Mouse (Mus musculus) kidney, postnatal 25 days (tissue): ENCODE data around the gene Atg2a.
"Not testable (repeated sequence)": the region's sequence is repeated elsewhere in the genome, so short reads cannot be mapped to it uniquely, and the experiment has no call there.

Experiments used
- DNase-seq, 2 experiments: peaks; one replicate each; pipeline ENCODE4 v3.0.0; 2021; ENCODE audit warnings: mixed read lengths in 2 of 2

The Atg2a gene

DNA sequence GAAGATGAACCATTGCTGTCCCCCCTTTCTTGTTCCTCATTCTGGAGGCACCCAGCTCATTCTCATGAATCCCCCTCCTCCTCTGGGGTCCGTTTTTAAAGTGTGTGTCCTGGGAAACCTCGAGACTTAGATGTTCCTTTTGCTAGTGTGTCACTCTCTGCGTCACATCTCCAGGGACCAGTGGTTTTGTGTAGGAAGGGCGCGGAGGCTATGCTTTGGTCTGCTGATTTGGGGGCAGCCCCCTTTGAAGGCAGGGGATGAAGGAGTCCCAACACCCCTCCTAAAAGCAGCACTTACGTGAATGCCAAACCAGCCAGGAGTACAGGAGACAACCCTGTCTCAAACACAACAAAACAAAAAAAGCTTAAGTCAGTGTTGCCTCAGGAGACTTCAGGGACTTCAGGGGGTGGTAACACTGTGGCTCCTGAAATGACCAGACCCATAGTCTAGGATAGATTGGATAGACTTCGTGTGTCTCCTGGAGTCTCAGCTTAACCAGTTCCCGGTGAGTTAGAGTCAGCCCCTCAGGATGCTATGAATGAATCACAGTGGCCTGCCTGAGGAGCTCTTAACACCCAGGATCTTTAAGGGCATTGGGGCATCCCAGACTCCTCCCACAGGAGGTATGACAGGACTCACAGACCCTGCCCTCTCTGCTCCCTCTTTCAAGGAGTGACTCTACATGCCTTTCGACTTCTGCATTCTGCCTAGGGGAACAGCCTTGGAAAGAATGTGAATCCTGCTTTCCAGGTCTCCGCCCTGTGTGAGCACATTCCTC lies 36.4 kb downstream of the Atg2a start:
- peak; percentile 82 to 93 for DNase-seq

DNA sequence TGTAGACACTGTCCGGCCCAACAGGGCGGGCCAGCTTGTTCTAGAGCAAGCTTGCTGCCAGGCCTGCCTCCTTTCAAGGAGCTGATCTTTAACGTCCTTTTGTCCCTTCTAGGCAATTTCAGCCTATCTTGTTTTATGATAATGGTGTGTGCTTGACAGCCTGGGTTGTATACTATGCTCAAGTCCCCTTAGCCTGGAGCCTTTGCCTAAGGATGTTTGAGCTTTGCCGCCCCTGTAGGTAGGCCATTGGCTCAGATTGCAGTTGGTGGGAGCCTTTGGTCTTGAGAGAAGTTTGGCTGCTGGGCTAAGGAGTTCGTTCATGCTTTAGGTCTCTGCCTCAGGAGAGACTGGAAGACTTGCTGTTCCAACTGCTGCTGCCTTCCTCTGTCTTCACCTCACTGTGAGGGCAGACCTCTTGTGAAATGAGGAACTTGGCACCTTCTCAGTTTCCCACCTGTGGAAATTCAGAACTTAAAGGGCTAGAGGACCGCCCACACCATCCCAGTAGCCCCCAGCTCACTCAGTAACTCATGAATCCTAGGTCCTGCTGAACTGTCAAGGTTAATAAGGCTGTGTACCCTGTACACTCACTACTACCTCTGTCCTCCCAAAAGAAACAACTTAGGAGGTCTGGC lies 37.1 kb downstream of the Atg2a start:
- no peak for DNase-seq

DNA sequence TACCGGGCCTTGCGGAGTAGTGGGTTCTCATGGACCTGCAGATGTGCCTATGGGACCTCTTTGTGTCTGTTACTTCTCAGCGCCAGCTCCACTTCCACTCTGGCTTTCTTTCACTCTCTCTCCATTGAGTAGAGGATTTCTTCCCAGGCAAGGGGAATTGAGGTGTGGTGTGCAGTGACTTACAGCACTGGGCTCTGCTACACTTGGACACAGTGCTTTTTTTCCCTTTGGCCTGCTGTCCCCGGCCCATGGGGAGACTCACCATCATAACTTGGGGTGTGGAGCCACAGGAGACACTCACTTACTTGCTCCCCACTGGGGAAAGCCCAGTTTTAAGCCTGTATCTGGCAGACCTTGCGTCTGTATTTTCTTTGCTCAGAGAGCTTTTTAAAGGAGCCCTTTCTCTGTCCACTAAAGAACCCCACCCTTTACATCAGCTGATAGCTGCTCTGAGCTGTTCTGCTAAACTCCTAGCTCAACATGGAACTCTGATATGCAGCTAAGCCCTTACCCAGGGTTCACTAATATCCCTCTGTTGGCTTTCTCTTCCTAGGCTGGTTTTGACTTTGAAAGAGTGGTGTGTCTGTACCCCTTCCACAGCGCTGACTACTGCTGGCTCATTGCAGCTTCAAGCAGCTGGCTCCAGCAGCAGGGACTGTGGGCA lies 38.1 kb downstream of the Atg2a start:
- no peak for DNase-seq

DNA sequence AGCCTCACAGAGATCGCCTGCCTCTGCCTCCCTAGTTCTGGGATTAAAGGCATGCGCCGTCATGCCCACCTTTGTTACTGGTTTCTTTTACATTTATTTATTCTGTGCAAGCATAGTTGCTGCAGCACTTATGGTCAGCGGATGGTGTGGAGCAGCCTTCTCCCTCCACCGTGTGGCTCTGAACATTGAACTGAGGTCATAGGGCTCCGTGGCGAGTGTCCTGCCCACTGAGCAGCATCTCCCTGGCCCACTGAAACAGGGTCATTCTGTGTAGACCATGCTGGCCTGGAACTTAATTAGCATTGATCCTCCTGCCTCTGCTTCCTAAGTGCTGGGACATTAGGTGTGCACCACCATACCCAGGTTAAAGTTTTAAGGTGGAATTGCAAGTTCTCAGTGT lies 39.1 kb downstream of the Atg2a start:
- peak; percentile 56 to 81 for DNase-seq

DNA sequence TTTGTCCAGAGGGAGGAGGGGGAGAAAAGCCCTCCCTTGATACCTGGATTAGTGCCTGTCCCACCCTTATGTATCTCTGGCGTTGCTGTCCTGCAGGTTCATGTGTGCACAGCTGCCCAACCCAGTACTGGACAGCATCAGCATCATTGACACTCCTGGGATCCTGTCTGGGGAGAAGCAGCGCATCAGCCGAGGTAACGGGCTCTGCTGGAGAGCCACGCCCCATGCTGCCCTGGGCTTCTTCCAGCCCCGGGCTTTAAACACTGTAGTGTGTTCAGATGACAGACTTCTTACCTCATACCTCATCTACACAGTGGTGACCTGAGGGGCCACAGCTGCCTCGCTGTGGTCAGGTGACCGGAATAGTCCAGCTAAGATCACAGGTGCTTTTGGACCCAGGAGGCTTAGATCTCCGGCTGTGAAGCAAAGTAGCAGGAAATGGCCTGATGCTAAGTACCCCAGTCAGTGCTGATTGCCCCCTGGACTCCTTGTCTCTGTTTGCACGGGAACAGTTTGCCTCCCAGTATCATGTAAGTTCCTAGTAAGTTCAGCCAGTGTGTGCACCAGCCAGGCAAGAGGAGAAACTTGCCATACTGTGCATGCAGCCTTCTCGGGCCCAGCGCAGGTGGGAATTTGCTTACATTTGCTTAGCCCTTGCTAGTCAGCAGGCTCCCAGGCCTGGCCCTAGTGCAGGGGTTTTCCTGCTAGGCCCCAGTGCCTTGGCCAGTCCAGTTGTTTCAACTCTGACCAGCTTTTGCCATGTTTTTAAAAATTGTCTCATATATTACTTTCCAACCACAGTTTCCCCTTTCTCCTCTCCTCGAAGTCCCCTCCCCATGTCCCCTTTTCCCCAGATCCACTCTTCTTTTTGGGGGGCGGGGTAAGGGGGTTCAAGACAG lies 39.9 kb downstream of the Atg2a start:
- DNase-seq: no peak

DNA sequence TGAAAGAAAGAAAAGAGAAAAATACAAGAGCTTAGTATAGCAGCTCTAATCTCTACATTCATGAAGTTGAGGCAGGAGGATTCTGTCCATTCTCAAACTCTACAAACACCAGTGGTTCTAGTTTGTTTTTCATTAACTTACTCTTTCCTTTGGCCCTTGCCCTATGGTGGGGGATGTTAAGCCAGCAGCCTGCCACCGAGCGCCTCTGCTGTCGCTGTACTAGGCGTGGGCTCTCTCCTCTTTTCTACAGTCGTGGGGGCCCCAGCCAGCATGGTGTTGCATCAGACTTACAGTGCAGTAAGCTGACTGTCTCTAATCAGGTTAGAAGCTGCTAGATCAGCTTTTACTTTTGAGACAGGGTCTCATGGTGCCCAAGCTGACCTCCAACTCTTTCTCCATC lies 41.5 kb downstream of the Atg2a start:
- peak; percentile 60 to 65 for DNase-seq

DNA sequence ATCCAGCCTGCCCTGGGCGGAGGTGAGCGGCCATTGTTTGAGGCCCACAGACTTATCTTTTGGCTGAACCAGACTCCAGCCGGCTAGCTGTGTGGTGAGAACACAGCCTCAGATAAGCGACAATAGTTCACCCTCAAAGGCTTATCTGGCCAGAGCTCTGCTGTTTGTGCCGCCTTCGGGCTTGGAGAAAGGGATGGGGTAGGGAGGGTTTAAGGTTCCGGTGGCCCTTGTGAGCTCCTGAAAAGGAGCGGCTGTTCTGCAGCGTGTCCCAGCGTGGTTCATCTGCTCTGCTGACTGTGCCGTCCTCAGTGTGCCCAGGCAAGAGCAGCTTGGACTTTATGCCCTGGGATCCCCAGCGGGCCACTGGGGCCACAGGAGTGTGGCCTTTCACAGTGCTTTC lies 43.0 kb downstream of the Atg2a start:
- peak; percentile 48 to 80 for DNase-seq

DNA sequence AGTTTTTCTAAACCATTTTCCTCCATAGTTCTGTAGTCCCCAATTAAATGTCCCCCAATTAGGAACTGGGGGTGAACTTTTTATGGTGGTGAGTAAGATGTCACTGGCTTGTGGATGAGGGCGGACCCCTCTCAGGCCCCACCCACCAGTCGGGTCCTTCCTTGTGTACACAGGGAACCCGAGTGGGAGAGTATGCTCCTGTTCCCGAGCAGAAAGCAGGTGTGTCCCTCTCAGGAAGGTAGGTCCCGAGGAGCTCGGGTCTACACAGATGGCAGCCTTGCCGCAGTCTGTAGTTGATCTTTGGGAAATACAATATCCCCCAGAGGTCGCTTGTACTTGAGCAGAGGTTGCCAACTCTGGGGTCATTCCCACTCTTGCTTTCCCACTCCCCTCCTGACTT lies 43.8 kb downstream of the Atg2a start:
- DNase-seq: no peak

DNA sequence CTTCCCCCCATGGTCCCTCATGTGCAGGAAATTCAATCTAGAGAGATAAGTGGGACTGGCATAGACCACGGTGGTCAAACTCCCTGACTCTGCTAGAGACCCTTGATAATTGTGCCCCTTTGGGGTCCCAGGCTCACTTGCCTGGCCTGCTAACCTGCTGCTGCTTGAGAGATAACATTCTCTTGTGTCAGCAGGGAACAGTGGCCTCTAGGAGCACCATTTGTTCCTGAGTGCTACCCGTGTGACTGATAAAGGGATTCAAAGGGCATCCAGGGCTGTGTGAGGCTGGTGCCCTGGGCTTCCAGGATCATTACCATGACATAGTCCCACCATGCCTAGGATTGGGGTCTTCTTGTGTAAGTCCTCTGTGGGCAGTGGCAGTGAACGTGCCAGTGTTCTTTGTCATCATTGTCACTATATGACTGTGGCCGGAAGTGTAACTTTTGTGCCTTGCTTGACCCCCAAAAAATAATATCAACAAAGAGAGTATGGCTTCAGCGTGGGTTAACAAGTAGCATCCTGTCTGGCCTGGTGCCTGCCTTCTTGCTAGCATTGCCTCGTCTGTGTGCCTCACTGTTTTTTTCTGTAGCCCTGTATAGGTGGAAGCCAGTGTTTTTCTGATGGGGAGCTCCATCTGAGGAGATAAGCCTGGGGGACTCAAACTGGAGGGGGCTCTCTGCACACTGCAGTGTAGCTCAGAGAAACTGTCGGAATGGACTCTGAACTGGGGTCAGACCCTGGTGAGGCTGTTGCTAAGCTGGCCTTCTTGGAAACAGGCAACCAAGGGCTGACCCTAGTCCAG lies 44.4 kb downstream of the Atg2a start:
- DNase-seq: peak; percentile 58 to 70

DNA sequence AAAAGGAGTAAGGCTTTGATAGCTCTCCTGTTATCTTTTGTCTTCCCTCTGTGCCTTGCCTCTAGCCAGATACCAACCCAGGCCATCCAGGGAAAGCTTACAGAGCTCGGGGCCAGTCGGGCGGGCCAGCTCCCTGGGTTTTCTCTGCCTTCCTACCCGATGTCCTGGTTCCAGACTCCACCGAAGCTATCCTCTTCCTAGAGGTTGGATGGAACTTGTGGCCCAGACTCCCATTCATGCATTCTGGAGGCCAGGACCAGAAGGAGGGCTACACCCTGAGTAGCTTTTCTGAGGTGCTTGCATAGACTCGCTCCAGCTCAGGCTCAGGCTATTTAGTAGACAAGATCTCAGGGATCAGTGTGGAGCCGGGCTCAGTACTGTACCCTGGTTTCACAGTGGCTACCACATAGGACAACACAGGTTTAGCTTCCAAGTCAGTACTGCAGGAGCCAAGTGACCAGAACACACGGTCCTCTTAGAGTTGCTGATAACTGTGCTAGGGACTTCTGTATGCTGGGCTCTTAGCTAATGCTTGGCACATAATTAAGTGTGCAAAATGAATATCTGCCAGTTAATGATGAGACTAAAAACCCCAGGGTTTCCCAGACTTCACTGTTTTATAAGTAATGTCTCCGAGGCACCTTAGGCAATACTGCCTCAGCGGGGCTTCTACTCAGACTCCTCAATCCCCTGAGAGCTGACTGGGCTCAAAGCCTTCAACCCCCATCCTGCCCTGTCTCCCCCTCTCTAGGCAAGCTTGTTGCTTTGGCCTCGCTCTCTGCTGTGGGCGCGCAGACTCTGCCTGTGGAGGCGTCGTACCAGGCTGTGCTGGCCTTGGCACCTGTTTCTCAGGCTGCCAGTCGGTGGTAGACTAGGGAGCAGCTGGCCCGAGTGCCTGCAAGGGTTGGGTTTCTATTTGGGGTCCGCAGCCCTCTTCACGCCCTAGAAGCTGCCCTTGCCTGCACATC lies 45.2 kb downstream of the Atg2a start:
- DNase-seq: peak in 1 of 2 experiments; percentile 46

DNA sequence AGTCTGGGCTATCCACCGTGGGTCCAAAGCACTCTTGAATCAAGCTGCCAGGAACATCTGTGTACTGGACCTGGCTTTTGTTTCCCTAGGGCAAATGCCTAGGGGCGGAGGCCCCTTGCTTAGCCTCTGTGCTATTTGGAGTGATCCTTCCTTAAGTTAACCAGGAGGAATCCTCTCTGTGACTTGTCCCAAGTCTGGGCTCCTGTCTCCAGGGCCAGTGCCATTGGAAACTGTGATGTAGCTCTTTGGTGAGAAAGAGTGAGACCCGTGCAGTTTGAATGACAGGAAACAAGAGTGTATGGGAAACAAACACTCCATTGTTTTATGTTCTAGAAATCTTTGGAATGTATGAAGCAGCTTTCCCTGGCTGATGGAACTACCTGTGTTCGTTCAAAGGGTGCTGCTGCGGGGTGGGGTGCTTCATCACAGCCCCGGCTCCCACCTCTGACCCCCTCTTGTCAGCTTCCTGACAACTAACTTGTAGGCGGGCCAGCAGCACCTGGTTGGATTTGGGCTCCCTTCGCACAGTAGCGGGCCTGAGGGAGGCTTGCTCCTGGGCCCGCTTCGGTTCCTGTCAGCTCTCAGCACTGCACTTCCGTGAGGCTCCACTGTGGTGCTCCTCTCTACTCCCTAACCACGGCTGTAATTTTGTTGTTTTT lies 46.9 kb downstream of the Atg2a start:
- no peak for DNase-seq

DNA sequence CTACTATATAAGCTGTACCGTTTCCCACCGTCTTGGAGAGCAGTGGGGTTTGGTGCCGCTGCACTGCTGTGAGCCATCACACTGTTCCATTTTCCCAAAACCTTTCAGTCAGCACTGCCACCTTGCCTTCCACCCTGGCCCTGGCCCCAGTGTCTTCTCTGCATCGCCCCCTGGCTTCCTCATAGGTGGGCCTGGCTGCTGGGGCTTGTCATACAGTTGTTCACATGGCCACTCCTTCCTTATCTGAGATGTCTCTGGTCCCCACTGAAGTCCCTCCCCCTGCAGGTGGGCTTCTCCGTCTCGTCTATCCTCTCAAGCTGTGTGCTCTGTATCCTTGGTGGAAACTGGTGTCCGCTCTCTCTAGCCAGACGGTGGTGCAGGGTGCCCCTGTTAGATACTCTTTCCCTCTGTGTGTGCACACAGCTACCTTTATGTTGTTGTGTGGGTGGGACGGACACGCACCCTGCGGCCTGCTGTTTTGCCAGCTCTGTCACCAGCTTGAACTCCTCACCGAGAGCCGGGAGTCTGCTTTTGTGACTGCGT lies 48.3 kb downstream of the Atg2a start:
- DNase-seq: no peak

DNA sequence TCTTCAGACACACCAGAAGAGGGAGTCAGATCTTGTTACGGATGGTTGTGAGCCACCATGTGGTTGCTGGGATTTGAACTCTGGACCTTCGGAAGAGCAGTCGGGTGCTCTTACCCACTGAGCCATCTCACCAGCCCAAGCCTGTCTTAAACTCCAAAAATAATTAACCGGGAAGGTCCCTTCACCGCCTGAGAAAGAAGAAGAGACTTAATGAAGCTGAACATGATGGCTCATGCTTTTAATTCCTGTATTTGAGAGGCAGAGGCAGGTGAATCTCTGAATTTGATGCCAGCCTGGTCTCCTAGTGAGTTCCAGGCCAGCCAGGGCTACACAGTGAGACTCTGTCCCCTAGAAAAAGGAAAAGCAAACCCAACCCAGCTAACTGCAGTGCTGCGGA lies 49.2 kb downstream of the Atg2a start:
- not testable (repeated sequence) for DNase-seq

DNA sequence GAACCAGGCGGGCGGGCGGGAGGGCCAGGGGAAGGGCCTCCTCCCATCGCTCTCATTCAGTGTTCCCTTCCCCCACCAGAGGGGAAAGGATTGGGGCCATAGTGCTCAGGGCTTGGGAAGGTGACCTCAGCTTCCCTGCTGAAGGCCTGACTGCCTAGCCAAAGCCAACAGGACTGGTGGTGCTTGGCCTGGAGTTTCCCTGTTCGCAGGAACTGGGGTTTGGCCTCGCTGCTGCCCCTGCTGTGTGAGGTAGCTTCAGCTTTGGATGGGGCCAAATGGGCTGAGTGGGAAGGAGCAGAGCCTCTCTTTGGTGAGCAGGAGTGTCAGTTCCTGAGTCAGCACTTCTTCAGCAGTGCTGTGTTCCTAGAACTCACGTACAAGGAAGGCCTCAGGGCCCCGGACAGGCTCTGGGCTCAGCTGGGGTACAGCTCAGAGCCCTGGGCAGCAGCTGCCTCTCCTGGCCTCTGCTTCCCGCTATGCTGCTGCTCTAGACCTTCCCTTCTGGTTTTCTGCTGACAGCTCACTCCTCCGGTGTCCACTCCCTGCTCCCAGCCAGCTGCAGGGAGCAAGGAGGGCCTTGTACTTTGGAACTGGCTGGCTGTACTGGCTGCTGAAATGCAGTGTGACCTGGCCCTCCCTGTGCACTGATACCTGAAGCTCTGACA lies 49.8 kb downstream of the Atg2a start:
- peak; percentile 68 to 93 for DNase-seq

DNA sequence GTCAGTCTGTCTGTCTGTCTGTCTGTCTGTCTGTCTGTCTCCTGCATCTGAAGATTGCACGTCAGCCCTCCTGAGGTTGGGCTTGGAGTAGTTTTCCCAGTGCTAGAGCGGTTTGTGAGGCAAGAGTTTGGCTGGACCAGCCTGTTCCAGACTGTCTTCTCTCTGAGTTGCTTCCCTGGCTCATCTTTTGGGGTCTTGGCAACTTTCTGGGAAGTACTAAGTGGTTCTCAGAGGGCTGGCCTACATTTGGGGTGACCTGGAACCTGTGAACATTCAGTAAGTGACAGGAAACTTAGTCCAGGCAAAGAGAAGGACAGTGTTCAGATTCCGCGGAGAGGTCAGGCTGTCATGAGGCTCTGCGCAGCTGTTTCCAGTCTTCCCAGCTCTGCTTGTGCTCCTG lies 50.8 kb downstream of the Atg2a start:
- DNase-seq: no peak

DNA sequence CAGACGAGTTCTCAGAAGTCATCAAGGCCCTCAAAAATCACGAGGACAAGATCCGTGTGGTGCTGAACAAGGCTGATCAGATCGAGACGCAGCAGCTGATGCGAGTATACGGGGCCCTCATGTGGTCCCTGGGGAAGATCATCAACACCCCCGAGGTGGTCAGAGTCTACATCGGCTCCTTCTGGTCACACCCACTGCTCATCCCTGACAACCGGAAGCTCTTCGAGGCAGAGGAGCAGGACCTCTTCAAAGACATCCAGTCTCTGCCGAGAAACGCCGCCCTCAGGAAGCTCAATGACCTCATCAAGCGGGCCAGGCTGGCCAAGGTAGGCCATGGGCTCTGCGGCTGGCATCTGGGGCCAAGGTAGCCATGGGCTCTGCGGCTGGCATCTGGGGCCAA lies 52.8 kb downstream of the Atg2a start:
- no peak for DNase-seq

DNA sequence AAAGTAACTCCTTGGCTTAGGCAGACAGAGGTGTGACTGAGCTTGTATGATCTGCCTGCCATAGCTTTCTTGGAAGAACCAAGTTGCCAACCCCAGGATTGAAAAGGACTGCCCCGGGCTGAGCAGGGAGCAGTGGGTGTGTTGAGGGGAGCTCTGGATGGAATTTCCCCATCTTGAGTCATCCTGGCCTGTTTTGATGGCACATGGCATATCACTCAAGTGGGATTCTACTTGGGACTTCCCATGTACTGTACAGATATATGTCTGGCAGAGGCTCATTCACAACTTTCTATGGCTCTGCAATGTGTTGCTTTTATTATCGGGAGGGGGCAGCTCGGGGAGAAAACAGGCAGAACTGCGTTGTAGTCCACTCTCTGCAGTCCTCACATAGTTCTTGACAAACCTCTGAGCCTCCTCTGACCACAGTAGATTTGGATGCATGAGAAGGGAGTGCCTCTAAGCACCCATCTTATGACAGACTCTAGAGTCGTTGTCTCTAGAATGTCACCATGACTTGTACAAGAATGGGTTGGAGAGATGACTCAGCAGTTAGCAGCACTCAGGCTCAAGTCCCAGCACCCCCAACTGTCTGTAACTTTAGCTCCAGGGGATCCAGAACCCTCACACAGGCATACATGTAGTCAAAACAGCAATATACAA lies 55.2 kb downstream of the Atg2a start:
- DNase-seq: no peak

DNA sequence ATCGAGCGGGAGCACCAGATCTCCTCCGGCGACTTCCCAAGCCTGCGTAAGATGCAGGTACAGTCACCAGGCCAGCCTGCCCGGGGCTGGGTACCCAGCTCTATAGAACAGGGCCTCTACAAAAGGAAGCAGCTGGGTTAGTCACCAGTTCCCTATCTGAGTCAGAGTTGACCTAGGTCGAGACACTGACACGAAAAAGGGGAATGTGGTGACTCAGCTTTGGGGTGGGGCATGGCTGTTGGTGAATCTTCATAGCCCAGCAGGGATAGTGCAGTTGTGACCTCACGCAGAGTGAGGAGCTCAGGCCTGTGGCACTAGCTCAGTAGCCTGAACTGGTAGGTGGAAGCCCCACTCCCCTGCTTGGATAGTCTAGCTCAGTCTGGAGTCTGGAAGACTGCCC lies 56.2 kb downstream of the Atg2a start:
- peak; percentile 55 to 63 for DNase-seq

DNA sequence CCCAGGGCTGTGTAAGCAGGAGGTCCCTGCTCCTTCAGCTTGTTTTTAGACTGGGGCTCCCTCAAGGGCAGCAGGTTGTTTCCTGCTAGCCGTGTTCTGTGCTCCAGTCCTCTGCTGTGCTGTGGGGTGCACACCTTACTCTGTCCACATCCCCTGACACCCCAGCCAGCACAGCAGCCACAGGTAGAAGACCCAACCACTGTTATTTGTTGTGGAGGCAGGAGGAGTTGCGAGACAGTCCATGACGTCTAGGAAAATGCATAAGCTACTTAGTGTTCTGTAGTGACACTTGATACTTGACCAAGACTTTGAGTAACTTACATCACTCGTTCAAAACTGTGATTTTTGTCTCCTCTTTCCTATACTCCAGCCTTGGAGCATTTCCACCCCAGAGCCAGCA lies 57.5 kb downstream of the Atg2a start:
- DNase-seq: no peak
